Mouse (Mus musculus) ES-CJ7 (cell line): ENCODE measurements at regions not wholly inside any gene's neighbourhood (a gene's known extent, or its start where the extent isn't known, plus 50 kb on each side); places are given as distances from the start of the nearest gene placed in this dataset.

ENCODE experiments used
- DNase-seq: peaks from one replicate; pipeline ENCODE4 v3.0.0; 2011; ENCODE audit warnings: low read depth, low spot score

- no peak for DNase-seq
Measured at GRCm38 (mm10) chr10:117556027-117556789, 73.1 kb upstream of the Cpm start.

- no peak for DNase-seq
Measured at GRCm38 (mm10) chr10:117555542-117555941, 73.8 kb upstream of the Cpm start.

GRCm38 (mm10) chr10:117555044-117555443 lies 74.3 kb upstream of the Cpm start:
- no peak for DNase-seq

- no peak for DNase-seq
Measured at GRCm38 (mm10) chr10:117554533-117554932, 74.8 kb upstream of the Cpm start.

GRCm38 (mm10) chr10:117553211-117554186 lies 75.8 kb upstream of the Cpm start:
- no peak for DNase-seq

GRCm38 (mm10) chr10:117552049-117552652 lies 77.1 kb upstream of the Cpm start:
- no peak for DNase-seq

GRCm38 (mm10) chr10:117551234-117552048 lies 77.9 kb upstream of the Cpm start:
- DNase-seq, result no peak

- DNase-seq, result no peak
Measured at GRCm38 (mm10) chr10:117549854-117550605, 79.3 kb upstream of the Cpm start.

GRCm38 (mm10) chr10:117549506-117549830 lies 79.8 kb upstream of the Cpm start:
- no peak for DNase-seq

- no peak for DNase-seq
Measured at GRCm38 (mm10) chr10:117548775-117549505, 80.4 kb upstream of the Cpm start.

- DNase-seq, result no peak
Measured at GRCm38 (mm10) chr10:117548262-117548661, 81.0 kb upstream of the Cpm start.

- no peak for DNase-seq
Measured at GRCm38 (mm10) chr10:117547275-117547674, 82.0 kb upstream of the Cpm start.

GRCm38 (mm10) chr10:117545842-117546631 lies 83.3 kb upstream of the Cpm start:
- DNase-seq, result no peak

GRCm38 (mm10) chr10:117544680-117545546 lies 84.4 kb upstream of the Cpm start:
- no peak for DNase-seq

- DNase-seq, result no peak
Measured at GRCm38 (mm10) chr10:117543995-117544679, 85.2 kb upstream of the Cpm start.

GRCm38 (mm10) chr10:117543696-117543950 lies 85.7 kb upstream of the Cpm start:
- no peak for DNase-seq

GRCm38 (mm10) chr10:117542886-117543695 lies 86.2 kb upstream of the Cpm start:
- DNase-seq, result no peak
